Mouse (Mus musculus): ENCODE data around the gene Odf2. TPM values are rescaled to one million over a fixed set of nuclear protein-coding genes. Genes with fewer than 3 reads are reported as not detected.

Gene Odf2
- total and polyA plus RNA-seq, 3 experiments: 49.3 to 82.8 TPM; not detected in 1

- no peak overlapping the region for H3K4me3 ChIP-seq (ENCODE audit: control insufficient read depth in 1 of 2, insufficient read depth in 1 of 2, low read depth in 2 of 2, low read length in 2 of 2)
- no peak overlapping the region for H3K9ac ChIP-seq (ENCODE audit: control insufficient read depth, low read depth, low read length, poor library complexity, severe bottlenecking)
- TF ChIP-seq ZKSCAN1 (IDR thresholded peaks at IDR 0.05; ENCODE audit: low read depth, low read length) (no peak), JUND (IDR thresholded peaks at IDR 0.05; ENCODE audit: low read depth, low read length) (no peak), ZNF384 (IDR thresholded peaks at IDR 0.05; ENCODE audit: low read depth, low read length) (no peak), TCF12 (IDR thresholded peaks at IDR 0.05; ENCODE audit: low read depth, low read length) (no peak), SMC3 (IDR thresholded peaks at IDR 0.05; ENCODE audit: low read depth, low read length) (no peak), MAFK (IDR thresholded peaks at IDR 0.05; ENCODE audit: borderline replicate concordance, low read depth, low read length) (no peak), SIN3A (IDR thresholded peaks at IDR 0.05; ENCODE audit: low read length) (no peak), MYC (IDR thresholded peaks at IDR 0.05; ENCODE audit: low read depth, low read length) (no peak), USF2 (IDR thresholded peaks at IDR 0.05; ENCODE audit: borderline replicate concordance in 1 of 2, insufficient read depth in 1 of 2, low read depth in 1 of 2, low read length in 2 of 2) (no peak), POLR2AphosphoS2 (IDR thresholded peaks at IDR 0.05; ENCODE audit: low read length) (no peak), CHD1 (IDR thresholded peaks at IDR 0.05; ENCODE audit: low read depth, low read length) (no peak), POLR2AphosphoS5 (IDR thresholded peaks at IDR 0.05; ENCODE audit: borderline replicate concordance, low read depth, low read length) (no peak), USF1 (IDR thresholded peaks at IDR 0.05; ENCODE audit: low read depth, low read length) (no peak), ZMIZ1 (IDR thresholded peaks at IDR 0.05; ENCODE audit: low read depth, low read length) (no peak), RCOR1 (IDR thresholded peaks at IDR 0.05; ENCODE audit: low read depth, low read length) (no peak), RAD21 (IDR thresholded peaks at IDR 0.05; ENCODE audit: low read depth, low read length) (no peak), UBTF (IDR thresholded peaks at IDR 0.05; ENCODE audit: borderline replicate concordance, insufficient read depth, low read depth, low read length) (no peak), MXI1 (IDR thresholded peaks at IDR 0.05; ENCODE audit: low read depth, low read length) (no peak), TBP (IDR thresholded peaks at IDR 0.05; ENCODE audit: low read depth, low read length) (no peak), ZC3H11A (IDR thresholded peaks at IDR 0.05; ENCODE audit: low read depth, low read length) (no peak)
- no peaks in the 10 kb centered on the region for H3K4me1 ChIP-seq (ENCODE audit: control insufficient read depth in 1 of 2, insufficient read depth in 2 of 2, low read length in 2 of 2)
- H3K9me3 ChIP-seq (replicated peaks; ENCODE audit: insufficient read depth, low read length): no peaks in the 10 kb centered on the region
- H3K36me3 ChIP-seq (ENCODE audit: control insufficient read depth in 1 of 2, insufficient read depth in 2 of 2, low read length in 2 of 2): no peaks in the 10 kb centered on the region; a peak in 2 of 4 replicates
- no peak overlapping the region for H3K27ac ChIP-seq (ENCODE audit: control insufficient read depth, low read depth, low read length)
- DNase-seq (ENCODE audit: low read depth, low spot score): no peak
- no peaks in the 10 kb centered on the region for H3K79me2 ChIP-seq (ENCODE audit: control insufficient read depth, insufficient read depth, low read length, poor library complexity)
- H3K27me3 ChIP-seq (ENCODE audit: control insufficient read depth in 1 of 2, insufficient read depth in 2 of 2, low read length in 2 of 2): no peaks in the 10 kb centered on the region
Measured at GRCm38 (mm10) chr2:29844115-29844514, 44.9 kb upstream of the Odf2 start.

DNA sequence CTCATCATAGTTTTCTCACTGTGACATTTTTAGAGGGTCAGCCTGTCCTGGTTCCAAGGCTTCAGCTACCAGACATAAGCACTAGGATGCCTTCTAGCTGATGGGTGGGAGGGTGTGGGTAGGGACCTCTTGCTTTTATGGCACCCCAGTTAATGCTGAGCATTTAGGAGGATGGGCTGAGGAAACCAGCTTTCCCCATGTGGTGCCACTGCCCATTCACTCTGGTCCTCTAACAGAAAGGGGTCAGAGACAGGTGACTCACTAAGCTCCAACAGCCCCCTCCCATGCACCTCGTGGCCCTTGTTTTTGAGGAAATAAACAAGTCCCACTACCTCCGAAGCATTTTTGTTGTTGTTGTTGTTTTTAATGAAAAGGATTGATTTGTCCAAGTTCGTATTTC, 44.4 kb upstream of the Odf2 start:
- Histone ChIP-seq H3K79me2 (ENCODE audit: control insufficient read depth, insufficient read depth, low read length, poor library complexity) (no peaks in the 10 kb centered on the region), H3K27me3 (ENCODE audit: control insufficient read depth in 1 of 2, insufficient read depth in 2 of 2, low read length in 2 of 2) (no peaks in the 10 kb centered on the region), H3K4me1 (ENCODE audit: control insufficient read depth in 1 of 2, insufficient read depth in 2 of 2, low read length in 2 of 2) (no peaks in the 10 kb centered on the region; a peak in 1 of 4 replicates), H3K9me3 (replicated peaks; ENCODE audit: insufficient read depth, low read length) (no peaks in the 10 kb centered on the region), H3K36me3 (ENCODE audit: control insufficient read depth in 1 of 2, insufficient read depth in 2 of 2, low read length in 2 of 2) (no peaks in the 10 kb centered on the region; a peak in 3 of 4 replicates), H3K4me3 (ENCODE audit: control insufficient read depth in 1 of 2, insufficient read depth in 1 of 2, low read depth in 2 of 2, low read length in 2 of 2) (no peak overlapping the region), H3K9ac (ENCODE audit: control insufficient read depth, low read depth, low read length, poor library complexity, severe bottlenecking) (no peak overlapping the region), H3K27ac (ENCODE audit: control insufficient read depth, low read depth, low read length) (no peak overlapping the region)
- TF ChIP-seq CHD2 (IDR thresholded peaks at IDR 0.05; ENCODE audit: low read length): no peak
- TF ChIP-seq USF1 (IDR thresholded peaks at IDR 0.05; ENCODE audit: low read depth, low read length): no peak
- no peak for TF ChIP-seq BHLHE40 (IDR thresholded peaks at IDR 0.05; ENCODE audit: borderline replicate concordance, low read depth, low read length)
- DNase-seq (ENCODE audit: low read depth, low spot score): no peak
